Mouse (Mus musculus): ENCODE measurements around the gene Nabp1.

DNA sequence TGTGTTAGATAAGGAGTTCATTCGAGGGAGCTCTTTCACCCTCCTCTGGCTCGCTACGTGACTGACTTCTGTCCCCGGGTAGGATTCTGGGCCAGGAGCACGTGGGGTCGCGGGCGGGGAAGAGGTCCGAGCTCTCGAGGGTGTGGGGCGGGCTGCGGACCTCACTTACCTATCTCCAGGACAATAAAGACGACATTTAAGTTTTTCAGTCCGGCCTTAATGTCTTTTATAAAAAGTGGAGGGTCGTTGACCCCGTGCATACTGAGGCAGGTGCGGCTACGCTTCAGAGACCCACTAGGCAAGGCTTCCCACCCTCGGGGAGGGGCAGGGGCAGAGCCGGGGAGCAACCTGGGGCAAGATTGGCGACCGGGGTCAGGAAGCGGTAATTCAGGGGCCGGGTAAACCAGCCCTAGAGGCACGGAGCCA is 556 bp downstream of the Nabp1 start:
- TF ChIP-seq CTCF (IDR thresholded peaks at IDR 0.05; ENCODE audit: insufficient read depth, low read length), result no peak
- TF ChIP-seq POLR2A (IDR thresholded peaks at IDR 0.05; ENCODE audit: borderline replicate concordance, extremely low read depth, low read depth, low read length), result no peak; the same call in 1 of the 2 replicates
